Mouse (Mus musculus): ENCODE measurements around the gene Gm6899.

Gm6899 gene

DNA sequence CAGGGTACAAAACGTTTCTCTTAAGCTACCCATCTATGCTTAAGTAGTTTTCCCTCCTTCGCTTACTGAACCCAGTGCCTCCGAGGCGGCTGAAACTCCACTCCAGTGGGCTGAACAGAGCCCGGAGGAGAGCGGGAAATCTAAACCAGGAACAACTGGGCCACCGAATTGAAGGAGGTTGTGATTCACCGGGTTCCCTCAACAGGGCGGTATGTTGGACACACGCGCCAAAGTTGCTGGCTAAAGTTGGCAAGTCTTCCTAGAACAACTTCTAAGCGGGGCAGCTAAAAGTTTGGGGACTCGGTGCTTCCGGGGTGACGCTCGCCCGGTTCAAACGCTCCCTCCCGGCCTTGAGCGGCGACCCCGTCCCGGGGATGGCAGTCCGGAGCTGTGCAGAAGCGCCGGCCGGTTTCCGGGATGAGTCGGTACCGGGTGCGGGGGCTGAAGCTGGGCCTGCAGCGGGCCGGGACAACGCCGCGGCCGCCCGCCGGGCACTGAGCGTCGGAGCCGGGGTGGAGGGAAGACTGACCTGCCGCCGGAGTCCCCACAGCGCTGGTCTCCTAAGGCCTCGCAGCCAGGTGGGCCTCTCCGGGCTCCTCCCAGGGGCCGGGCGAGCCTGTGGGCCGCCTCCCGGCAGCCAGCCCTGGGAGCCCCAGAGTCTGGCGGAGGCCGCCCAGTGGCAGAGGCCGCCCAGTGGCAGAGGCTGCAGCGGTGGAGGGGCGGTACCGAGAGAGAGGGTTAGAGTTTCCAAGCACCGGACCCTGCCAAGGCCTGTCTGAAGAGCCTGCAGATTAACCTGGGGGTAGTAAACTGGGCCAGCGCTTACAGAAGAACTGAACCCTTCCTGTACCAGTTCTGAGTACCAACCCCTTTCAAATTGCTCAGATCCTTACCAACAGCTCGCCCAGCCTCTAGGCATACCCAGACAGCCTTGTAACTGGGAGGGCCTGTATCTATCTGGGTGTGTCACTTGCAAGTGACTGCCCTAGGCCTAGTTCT lies at the start of gene Gm6899, which contains the start of gene Vrk2:
Gene Gm6899 (plus strand): TSS at position 181 of the 999 bp plus-strand sequence.
Gene Vrk2 (minus strand): TSS at position 939 of the 999 bp plus-strand sequence.
- peak; percentile 89 for DNase-seq (ENCODE audit: low spot score in 2 of 2)

GRCm38 (mm10) chr11:26551551-26551950 lies 41.5 kb upstream of the Gm6899 start:
- no peak for DNase-seq (ENCODE audit: low spot score in 2 of 2)

GRCm38 (mm10) chr11:26585409-26586366 lies 7.4 kb upstream of the Gm6899 start:
- DNase-seq (ENCODE audit: low spot score in 2 of 2), result peak in 1 of 2 experiments; percentile 4

GRCm38 (mm10) chr11:26586367-26587183 lies 6.5 kb upstream of the Gm6899 start:
- peak; percentile 53 to 55 for DNase-seq (ENCODE audit: low spot score in 2 of 2)

DNA sequence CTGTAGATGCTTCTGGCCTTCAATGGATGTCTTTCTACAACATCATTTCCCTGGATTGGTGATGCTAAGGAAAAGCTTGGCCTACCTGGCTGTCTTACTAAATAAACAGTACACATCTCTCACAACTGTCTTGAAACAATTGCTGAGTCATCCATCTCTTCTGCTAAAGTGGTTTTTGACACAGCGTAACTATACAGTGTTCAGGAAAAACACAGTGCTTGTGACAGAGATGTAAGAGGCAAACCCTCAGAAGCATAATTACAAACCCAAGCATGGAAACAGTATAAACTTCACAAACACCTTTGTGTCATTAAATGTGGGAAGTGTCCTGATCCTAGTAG lies 5.9 kb upstream of the Gm6899 start:
- DNase-seq (ENCODE audit: low spot score in 2 of 2), result no peak

- DNase-seq (ENCODE audit: low spot score in 2 of 2), result no peak
Measured at GRCm38 (mm10) chr11:26592395-26593053, 517 bp upstream of the Gm6899 start.

DNA sequence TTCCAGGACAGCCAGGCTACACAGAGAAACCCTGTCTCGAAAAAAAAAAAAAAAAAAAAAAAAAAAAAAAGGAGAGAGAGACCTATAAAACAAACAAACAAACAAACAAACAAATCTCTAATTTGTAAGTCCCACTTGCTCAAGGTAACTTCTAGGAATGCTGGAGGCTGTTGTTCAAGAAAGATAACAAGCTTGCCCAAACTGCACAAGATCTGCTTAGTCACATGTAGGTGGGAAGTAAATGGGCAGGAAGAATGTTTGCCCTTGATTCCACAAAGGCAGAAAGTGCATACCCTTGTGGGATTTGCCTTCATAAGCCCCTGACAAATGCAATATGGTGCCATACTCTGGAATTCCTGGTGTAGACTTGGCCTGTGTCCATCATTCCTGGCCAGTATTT lies 1.4 kb downstream of the Gm6899 start:
- no peak for DNase-seq (ENCODE audit: low spot score in 2 of 2)

GRCm38 (mm10) chr11:26596186-26596585 lies 3.1 kb downstream of the Gm6899 start:
- no peak for DNase-seq (ENCODE audit: low spot score in 2 of 2)

GRCm38 (mm10) chr11:26597145-26597544 lies 4.1 kb downstream of the Gm6899 start:
- no peak for DNase-seq (ENCODE audit: low spot score in 2 of 2)

DNA sequence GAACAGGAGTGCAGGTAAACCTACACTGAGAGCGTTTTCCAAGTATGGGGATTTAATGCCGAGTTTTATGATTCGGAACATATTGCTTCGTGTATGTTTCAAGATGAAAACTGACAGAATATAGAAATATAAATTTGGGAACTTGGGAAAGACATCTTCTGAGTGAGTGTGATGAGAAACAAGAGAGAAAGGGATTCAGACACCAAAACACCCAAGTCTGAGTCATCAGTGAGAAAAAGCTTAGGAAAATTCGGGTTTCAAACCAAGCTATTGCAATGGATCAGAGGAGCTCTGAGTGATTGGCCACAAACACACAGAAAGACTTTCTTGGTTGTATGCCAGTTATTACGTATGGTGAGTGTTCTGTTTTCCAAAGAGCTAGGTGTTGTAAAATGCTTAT lies 4.7 kb downstream of the Gm6899 start:
- no peak for DNase-seq (ENCODE audit: low spot score in 2 of 2)

- no peak for DNase-seq (ENCODE audit: low spot score in 2 of 2)
Measured at GRCm38 (mm10) chr11:26598876-26599275, 5.8 kb downstream of the Gm6899 start.

DNA sequence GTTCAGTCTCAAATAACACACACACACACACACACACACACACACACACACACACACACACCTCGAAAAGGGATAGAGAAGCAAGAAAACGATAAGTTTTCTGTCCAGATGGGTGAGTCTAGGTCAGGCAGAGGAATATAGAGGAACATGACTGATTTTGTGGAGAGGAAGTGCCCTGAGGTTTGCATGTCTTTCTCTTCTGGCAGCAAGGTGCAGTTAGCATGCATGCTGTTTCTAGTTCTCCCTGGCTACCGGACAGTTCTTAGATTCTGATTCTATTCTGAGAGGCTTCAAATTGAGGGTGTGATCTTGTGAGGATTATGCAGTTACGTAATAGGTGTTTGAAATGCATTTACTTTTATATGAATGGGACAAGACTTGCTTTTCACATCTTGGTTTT lies 7.7 kb downstream of the Gm6899 start:
- peak in 1 of 2 experiments; percentile 12 for DNase-seq (ENCODE audit: low spot score in 2 of 2)

- DNase-seq (ENCODE audit: low spot score in 2 of 2), result no peak
Measured at GRCm38 (mm10) chr11:26601571-26602175, 8.6 kb downstream of the Gm6899 start.

DNA sequence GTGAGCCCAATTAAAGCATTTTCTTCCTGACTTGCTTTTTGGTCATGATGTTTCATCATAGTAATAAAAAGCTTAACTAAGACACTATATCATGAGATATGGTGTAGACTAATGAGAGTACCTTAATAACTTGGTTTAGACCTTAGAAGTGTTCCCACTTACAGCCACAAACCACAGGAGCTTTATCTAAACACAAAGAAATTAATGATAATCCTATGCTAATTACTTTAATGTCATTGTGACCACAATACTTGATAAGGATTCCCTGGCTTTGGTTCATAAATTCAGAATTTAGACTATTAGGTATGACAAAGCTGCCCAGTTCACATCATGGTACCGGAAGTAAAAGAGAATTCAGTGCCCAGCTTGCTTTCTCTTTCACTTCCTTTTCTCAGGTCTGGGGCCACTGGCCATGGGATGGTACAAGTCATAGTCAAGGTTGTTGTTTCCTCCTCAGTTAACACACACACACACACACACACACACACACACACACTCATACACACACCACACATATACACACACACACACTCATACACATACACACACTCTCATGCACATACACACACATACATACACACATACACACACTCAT lies 11.1 kb downstream of the Gm6899 start:
- DNase-seq (ENCODE audit: low spot score in 2 of 2), result peak; percentile 56 to 61

DNA sequence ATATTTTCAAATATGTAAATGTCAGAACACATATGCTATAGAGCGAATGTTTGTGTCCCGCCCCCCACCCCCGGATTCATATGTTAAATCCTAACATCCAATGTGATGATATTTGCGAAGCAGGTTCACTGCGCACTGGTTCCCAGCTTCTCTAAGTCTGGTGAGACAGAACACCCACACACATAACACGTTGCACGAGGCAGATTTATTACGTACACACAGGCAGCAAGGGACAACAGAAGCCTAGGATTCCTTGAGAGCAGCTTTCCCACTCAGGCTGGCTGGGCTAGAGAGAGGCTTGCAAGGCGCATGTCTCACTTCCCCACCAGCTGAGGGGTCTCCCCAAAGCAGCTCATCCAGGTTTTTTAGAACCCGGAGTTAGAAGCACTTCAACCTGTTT lies 15.8 kb downstream of the Gm6899 start:
- DNase-seq (ENCODE audit: low spot score in 2 of 2), result no peak

DNA sequence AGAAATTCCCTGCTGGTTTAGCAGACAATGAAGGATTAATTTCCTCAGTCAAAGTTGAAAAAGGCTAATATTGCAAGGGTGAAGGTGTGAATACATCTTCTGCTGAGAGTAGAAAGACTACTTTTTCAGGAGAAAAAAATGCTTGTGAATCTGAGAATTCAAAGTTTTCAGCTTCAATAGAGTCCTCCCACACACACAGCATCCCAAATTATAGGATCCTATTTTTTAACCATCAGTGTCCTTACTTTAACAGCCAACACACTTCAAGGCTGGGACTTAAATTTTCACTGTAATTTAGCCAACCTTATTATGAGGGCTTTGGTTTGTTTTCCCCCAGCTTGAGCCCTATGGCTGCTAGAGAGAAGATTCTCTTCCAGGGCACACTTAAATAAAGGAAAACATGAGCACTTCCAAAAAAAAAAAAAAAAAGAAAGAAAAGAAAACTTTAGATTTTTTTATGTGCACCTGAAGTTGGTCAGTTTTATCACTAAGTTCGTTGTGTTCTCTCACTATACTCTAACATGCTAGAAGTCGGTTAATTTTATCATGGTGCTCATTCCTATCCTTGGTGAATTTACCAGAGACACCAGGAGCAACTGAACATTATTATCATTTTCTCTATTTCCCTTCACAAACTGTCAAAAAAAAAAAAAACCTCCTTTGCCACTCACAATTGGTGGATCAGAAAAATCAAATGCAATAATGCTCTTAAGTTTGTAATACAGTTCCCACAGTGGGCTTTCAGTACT lies 25.6 kb downstream of the Gm6899 start:
- no peak for DNase-seq (ENCODE audit: low spot score in 2 of 2)

DNA sequence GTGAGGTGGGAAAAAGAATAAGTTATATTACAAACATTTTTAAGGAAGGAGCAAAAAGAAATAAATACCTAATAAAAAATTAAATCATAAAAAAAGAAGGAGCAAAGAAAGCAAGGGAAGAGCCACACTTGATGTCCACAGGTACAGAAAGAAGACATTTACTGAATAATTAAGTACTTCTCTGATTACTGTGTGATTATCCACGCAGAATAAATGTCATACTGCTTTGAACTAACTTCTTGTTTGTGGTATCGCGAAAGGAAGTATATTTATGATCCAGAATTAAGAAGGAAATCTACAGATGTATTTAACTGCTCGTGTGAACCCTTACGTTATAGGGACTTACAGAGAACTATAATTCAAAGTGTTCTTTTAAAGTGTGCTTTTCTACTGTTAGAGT lies 29.7 kb downstream of the Gm6899 start:
- DNase-seq (ENCODE audit: low spot score in 2 of 2), result no peak

DNA sequence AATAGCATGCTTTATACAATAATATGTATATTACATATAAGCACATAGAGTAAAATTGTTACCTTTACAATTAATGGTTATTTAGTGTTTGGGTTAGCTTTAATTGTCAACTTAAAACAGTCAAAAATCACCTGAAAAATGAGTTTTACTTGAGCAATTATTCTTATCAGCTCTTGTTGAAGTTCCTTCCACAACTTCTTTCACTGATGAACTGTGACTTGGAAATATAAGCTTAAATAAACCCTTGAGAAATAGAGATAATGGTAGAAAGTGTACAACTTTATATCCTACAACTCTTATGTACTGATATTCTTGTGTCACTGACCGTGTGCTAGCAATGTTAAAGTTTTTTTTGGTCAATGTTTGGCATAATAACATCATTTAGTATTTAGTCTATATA lies 43.2 kb downstream of the Gm6899 start:
- no peak for DNase-seq (ENCODE audit: low spot score in 2 of 2)

GRCm38 (mm10) chr11:26640314-26640785 lies 47.3 kb downstream of the Gm6899 start:
- DNase-seq (ENCODE audit: low spot score in 2 of 2), result peak; percentile 76 to 81
